Mouse (Mus musculus): Measurements from ENCODE around the gene Ndufs3. TPM values are rescaled to one million over a fixed set of nuclear protein-coding genes. Genes with fewer than 3 reads are reported as not detected.

Ndufs3 gene
- polyA plus RNA-seq (2012; rRNA removed) = 54.7 and 59.7 TPM in 2 replicates

GRCm38 (mm10) chr2:90904076-90904855 is at the start of gene Ndufs3, which contains the start of gene Kbtbd4:
Gene Ndufs3, minus strand, starts transcription at chr2:90904827.
Gene Kbtbd4, plus strand, starts transcription at chr2:90904740.
- no peak for TF ChIP-seq CTCF (IDR thresholded peaks at IDR 0.05; ENCODE audit: extremely low read depth, insufficient read depth, insufficient read length, insufficient replicate concordance)
- peak; percentile 68 for TF ChIP-seq POLR2A (IDR thresholded peaks at IDR 0.05; ENCODE audit: low read depth, low read length)
- H3K27ac ChIP-seq (ENCODE audit: insufficient read depth, low read length) = peak within 1 kb of the TSS; percentile 91
- H3K4me1 ChIP-seq (ENCODE audit: control insufficient read depth, insufficient read depth, insufficient read length) = peaks cover 6% of the 10 kb centered on the region
- H3K4me3 ChIP-seq (ENCODE audit: extremely low read depth, insufficient read depth, insufficient read length) = peak within 1 kb of the TSS; percentile 94
- peaks cover 9% of the 10 kb centered on the region for H3K36me3 ChIP-seq (ENCODE audit: control insufficient read depth, insufficient read depth, low read length)
- under 1% methylated on average over 43 of the region's 43 CpGs for whole genome bisulfite sequencing
- DNase-seq (ENCODE audit: low read depth in 1 of 2, low spot score in 2 of 2) = peak; percentile 82 to 83
- no peaks in the 10 kb centered on the region for H3K27me3 ChIP-seq (ENCODE audit: control insufficient read depth, insufficient read depth, low read length)

DNA sequence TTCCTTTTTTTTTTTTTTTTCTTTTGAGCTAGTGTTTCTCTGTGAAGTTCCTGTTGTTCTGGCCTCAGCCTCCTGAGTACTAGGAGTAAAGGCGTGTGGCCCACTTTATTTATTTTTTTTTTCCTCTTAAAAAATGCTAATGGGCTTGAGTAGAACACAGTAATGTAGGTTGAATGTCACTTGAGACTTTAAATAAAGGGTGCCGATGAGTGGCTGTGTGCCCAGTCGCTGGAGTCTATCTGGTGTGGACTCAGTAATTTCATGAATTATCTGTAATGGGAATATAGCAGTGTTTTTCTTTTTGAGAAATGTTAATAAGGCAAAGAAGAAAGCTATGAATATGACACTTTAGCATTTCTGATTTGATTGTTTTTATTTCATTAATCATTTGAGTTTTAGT is 48.8 kb upstream of the Ndufs3 start:
- H3K27ac ChIP-seq (ENCODE audit: insufficient read depth, low read length) = no peak overlapping the region
- peaks cover 5% of the 10 kb centered on the region; the same call in 1 of the 2 replicates for H3K4me1 ChIP-seq (ENCODE audit: control insufficient read depth, insufficient read depth, insufficient read length)
- TF ChIP-seq POLR2A (IDR thresholded peaks at IDR 0.05; ENCODE audit: low read depth, low read length) (no peak), CTCF (IDR thresholded peaks at IDR 0.05; ENCODE audit: extremely low read depth, insufficient read depth, insufficient read length, insufficient replicate concordance) (no peak)
- no peak overlapping the region for H3K4me3 ChIP-seq (ENCODE audit: extremely low read depth, insufficient read depth, insufficient read length)
- no peaks in the 10 kb centered on the region; the same call in 1 of the 2 replicates for H3K36me3 ChIP-seq (ENCODE audit: control insufficient read depth, insufficient read depth, low read length)
- H3K27me3 ChIP-seq (ENCODE audit: control insufficient read depth, insufficient read depth, low read length) = no peaks in the 10 kb centered on the region
- DNase-seq (ENCODE audit: low read depth in 1 of 2, low spot score in 2 of 2) = no peak
- WGBS = 85% methylated on average over 3 of the region's 3 CpGs

DNA sequence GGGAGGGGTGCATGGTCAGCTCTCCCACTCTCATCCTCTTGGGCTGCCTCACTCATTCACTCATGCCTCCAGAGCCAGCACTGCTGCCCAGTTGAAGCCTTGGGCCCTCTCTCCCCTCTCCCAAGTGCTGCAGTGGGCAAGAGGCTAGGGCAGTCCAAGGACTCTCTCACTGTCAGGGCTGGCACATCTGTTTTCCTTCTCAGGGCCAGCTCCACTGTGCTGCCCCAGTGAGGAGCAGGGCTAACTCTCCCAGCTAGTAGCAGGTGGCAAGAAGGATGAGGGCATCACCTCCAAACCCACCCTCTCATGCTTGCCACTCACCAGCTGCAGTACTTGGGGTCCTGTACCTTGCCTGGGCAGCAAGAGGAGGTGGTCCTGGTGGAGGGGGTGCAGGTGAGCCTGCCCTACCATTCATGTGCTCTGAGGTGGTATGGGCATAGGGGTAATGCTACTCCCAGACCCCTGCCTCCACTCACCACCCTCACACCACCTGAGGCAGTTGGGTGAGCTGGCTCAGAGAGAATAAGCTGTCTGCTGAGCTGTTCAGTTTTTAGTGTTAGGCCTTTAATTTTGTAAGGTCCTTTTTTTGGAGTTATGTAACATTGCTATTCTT is 46.1 kb upstream of the Ndufs3 start:
- H3K4me1 ChIP-seq (ENCODE audit: control insufficient read depth, insufficient read depth, insufficient read length) = peaks cover 5% of the 10 kb centered on the region; the same call in 1 of the 2 replicates
- H3K27ac ChIP-seq (ENCODE audit: insufficient read depth, low read length) = no peak overlapping the region
- H3K36me3 ChIP-seq (ENCODE audit: control insufficient read depth, insufficient read depth, low read length) = no peaks in the 10 kb centered on the region
- DNase-seq (ENCODE audit: low read depth in 1 of 2, low spot score in 2 of 2) = no peak
- no peak overlapping the region for H3K4me3 ChIP-seq (ENCODE audit: extremely low read depth, insufficient read depth, insufficient read length)
- TF ChIP-seq POLR2A (IDR thresholded peaks at IDR 0.05; ENCODE audit: low read depth, low read length) (no peak), CTCF (IDR thresholded peaks at IDR 0.05; ENCODE audit: extremely low read depth, insufficient read depth, insufficient read length, insufficient replicate concordance) (no peak)
- no peaks in the 10 kb centered on the region for H3K27me3 ChIP-seq (ENCODE audit: control insufficient read depth, insufficient read depth, low read length)

DNA sequence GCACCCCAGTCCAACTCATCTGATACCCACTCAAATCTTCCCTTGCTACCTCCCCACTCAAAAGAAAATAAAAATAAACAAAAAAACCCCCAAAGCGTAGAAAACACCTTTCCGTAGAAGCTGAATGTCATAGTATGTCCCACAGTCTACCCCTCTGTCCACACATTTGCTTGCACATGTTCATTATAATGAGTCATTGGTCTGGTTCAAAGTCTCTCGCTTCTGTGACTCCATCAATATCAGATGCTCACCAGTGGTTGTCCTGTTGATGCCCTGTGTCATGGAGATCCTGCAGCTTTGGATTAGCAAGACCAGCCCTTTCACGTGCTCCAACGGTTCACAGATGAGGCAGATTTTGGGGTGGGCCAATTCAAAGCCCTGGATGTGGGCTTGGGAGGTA is 45.5 kb upstream of the Ndufs3 start:
- Histone ChIP-seq H3K4me1 (ENCODE audit: control insufficient read depth, insufficient read depth, insufficient read length) (peaks cover 5% of the 10 kb centered on the region; the same call in 1 of the 2 replicates), H3K4me3 (ENCODE audit: extremely low read depth, insufficient read depth, insufficient read length) (no peak overlapping the region), H3K36me3 (ENCODE audit: control insufficient read depth, insufficient read depth, low read length) (no peaks in the 10 kb centered on the region), H3K27ac (ENCODE audit: insufficient read depth, low read length) (no peak overlapping the region), H3K27me3 (ENCODE audit: control insufficient read depth, insufficient read depth, low read length) (no peaks in the 10 kb centered on the region)
- 90% methylated on average over 5 of the region's 5 CpGs for WGBS
- TF ChIP-seq POLR2A (IDR thresholded peaks at IDR 0.05; ENCODE audit: low read depth, low read length) (no peak), CTCF (IDR thresholded peaks at IDR 0.05; ENCODE audit: extremely low read depth, insufficient read depth, insufficient read length, insufficient replicate concordance) (no peak)
- DNase-seq (ENCODE audit: low read depth in 1 of 2, low spot score in 2 of 2) = no peak

DNA sequence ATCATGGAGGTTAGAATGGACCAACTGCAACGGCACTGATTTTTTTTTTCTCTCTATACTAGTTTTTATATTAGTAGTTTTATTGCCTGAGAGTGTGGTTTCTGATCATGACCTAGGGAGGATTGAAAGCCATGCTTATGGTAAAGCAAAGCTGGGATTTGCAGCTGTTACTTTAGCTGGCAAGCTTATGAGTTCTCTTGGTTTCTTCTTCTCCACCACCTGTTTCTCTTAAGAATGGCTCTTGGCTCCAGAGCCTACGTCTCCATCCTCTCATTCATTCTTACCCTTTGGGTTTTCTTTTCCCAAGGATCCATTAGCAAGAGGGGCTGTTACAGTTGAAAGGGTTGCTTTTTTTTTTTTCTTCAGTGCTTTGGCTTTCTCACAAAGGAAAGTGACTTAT is 37.1 kb upstream of the Ndufs3 start:
- Histone ChIP-seq H3K27me3 (ENCODE audit: control insufficient read depth, insufficient read depth, low read length) (no peaks in the 10 kb centered on the region), H3K4me1 (ENCODE audit: control insufficient read depth, insufficient read depth, insufficient read length) (peaks cover 3% of the 10 kb centered on the region; the same call in 1 of the 2 replicates), H3K36me3 (ENCODE audit: control insufficient read depth, insufficient read depth, low read length) (no peaks in the 10 kb centered on the region), H3K27ac (ENCODE audit: insufficient read depth, low read length) (no peak overlapping the region), H3K4me3 (ENCODE audit: extremely low read depth, insufficient read depth, insufficient read length) (no peak overlapping the region)
- DNase-seq (ENCODE audit: low read depth in 1 of 2, low spot score in 2 of 2) = no peak
- TF ChIP-seq CTCF (IDR thresholded peaks at IDR 0.05; ENCODE audit: extremely low read depth, insufficient read depth, insufficient read length, insufficient replicate concordance) (no peak), POLR2A (IDR thresholded peaks at IDR 0.05; ENCODE audit: low read depth, low read length) (no peak)
- WGBS = 71% methylated on average over 2 of the region's 2 CpGs

DNA sequence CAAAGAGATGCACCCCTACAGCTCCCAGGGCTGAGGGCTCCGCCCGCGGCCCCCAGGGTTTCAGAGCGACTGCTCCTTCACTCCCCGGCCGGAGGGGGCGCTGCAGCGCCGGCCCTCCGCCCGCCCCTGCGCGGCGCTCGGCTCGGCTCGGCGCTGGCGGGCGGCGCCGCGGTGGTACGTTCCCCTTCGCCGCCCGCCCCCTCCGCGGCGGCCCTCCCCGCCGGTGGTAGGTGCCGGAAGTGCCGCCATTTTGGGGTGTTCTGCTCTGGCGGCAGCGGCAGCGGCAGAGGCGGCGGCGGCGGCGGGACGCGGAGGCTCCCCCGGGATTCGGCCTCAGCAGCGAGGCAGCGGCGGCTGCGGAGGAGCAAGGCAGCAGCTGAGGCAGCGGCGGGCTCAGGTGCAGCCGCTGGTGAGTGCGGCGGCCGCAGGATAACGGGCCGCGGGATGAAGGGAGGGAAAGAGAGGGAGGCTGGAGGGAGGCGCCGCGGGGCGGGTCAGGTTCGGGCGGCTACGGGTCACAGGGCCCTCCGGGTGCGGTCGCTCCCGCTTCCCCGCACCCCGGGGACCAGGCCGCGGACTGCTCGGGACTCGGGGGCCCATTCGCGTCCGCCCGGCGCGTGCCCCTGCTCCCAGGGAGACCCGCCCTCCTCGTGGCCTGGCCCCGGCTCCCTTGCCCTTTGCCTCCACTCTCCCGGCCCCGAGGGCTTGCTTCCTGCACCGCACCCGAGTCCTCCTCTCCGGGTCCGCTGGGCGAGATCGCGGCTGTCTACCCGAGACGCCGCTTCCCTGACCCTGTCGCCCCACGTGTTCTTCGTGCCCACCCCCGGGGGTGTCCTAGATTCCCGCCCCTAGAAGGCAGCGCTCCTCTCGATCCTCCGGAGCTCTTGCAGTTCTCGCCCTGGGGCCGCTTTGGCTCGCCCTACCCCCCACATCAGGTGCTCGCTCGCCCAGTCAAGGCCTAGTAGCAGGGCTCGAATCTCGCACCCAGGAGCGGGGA is 35.9 kb upstream of the Ndufs3 start, which contains the start of gene Celf1:
Gene Celf1 (plus strand): TSS at position 150 of the 997 bp plus-strand sequence.
- H3K36me3 ChIP-seq (ENCODE audit: control insufficient read depth, insufficient read depth, low read length) = no peaks in the 10 kb centered on the region
- under 1% methylated on average over 90 of the region's 113 CpGs for WGBS
- peak within 1 kb of the TSS; percentile 99 for H3K4me3 ChIP-seq (ENCODE audit: extremely low read depth, insufficient read depth, insufficient read length)
- DNase-seq (ENCODE audit: low read depth in 1 of 2, low spot score in 2 of 2) = peak; percentile 69 to 82
- H3K27ac ChIP-seq (ENCODE audit: insufficient read depth, low read length) = peak within 1 kb of the TSS; percentile 90
- H3K4me1 ChIP-seq (ENCODE audit: control insufficient read depth, insufficient read depth, insufficient read length) = peaks cover 3% of the 10 kb centered on the region; the same call in 1 of the 2 replicates
- TF ChIP-seq CTCF (IDR thresholded peaks at IDR 0.05; ENCODE audit: extremely low read depth, insufficient read depth, insufficient read length, insufficient replicate concordance) = peak; percentile 65; the same call in 1 of the 2 replicates
- peak; percentile 18; the same call in 1 of the 2 replicates for TF ChIP-seq POLR2A (IDR thresholded peaks at IDR 0.05; ENCODE audit: low read depth, low read length)
- no peaks in the 10 kb centered on the region for H3K27me3 ChIP-seq (ENCODE audit: control insufficient read depth, insufficient read depth, low read length)

Data from spleen, adult 2 months (tissue).